Mouse (Mus musculus): ENCODE measurements around the gene Hist1h3f. TPM values are rescaled to one million over a fixed set of nuclear protein-coding genes. Genes with fewer than 3 reads are reported as not detected.

The Hist1h3f gene
- total and polyA plus RNA-seq, 3 experiments: 0.94 to 5.5 (median 5.1) TPM

DNA sequence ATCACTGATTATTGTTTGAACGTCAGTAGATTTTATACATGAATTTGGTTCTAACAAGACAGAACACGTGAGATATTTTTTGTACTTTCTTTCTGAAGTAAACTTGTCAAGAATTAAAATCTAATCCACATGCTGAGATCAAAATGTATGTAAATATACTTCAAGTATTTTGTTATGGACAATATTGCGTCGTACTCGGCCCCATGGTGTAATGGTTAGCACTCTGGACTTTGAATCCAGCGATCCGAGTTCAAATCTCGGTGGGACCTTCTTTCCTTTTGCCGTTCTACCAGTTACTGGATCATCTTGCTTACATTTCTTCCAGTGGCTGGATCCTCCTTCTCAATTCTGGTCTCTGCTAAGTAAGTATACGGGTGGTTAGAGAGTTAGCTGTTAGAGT is 24.4 kb upstream of the Hist1h3f start:
- no peak overlapping the region for H3K9ac ChIP-seq (ENCODE audit: low read depth, low read length)
- DNase-seq: peak; percentile 79 to 86
- H3K4me3 ChIP-seq: peak overlapping the region; percentile 53
- peak overlapping the region; percentile 6; the same call in 1 of the 2 replicates for H3K27ac ChIP-seq
- no peaks in the 10 kb centered on the region for H3K79me2 ChIP-seq (replicated peaks; ENCODE audit: control insufficient read depth, insufficient read depth, low read length)
- no peaks in the 10 kb centered on the region; the same call in 1 of the 2 replicates for H3K4me1 ChIP-seq (ENCODE audit: control insufficient read depth, insufficient read depth, low read length)
- WGBS: under 1% methylated on average over 10 of the region's 10 CpGs
- TF ChIP-seq EP300 (IDR thresholded peaks at IDR 0.05; ENCODE audit: insufficient read depth, low read depth, low read length) (0 out of 2 replicates have a peak, but pooled peaks have one; percentile 42), CTCF (IDR thresholded peaks at IDR 0.05) (no peak)
- no peaks in the 10 kb centered on the region for H3K36me3 ChIP-seq (ENCODE audit: control insufficient read depth, insufficient read depth, low read length)
- no peaks in the 10 kb centered on the region for H3K27me3 ChIP-seq (ENCODE audit: control insufficient read depth, insufficient read depth, low read length)
- intact Hi-C loops (cut with DNase I): loop anchor here (1.0 to 5.0 kb wide), 3 partner anchors 11 to 152 kb away; partner anchors contain the start of gene Zfp322a

DNA sequence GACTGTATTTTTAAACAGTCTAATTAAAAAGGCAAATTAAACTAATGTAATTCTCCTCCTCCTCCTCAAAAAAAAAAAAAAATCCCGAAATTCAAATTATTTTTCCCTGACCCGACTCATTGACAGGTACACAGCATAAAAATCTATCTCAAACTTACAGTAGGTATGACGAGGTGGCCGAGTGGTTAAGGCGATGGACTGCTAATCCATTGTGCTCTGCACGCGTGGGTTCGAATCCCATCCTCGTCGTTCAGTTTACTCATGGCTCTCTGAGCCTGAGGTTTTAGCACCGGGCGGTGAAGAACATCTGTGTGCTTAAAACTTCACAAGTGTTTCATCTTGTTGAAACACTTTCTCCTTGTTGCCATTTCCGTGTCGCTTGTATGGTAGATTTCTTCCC is 22.1 kb upstream of the Hist1h3f start:
- intact Hi-C loops (cut with DNase I): no loop called here

DNA sequence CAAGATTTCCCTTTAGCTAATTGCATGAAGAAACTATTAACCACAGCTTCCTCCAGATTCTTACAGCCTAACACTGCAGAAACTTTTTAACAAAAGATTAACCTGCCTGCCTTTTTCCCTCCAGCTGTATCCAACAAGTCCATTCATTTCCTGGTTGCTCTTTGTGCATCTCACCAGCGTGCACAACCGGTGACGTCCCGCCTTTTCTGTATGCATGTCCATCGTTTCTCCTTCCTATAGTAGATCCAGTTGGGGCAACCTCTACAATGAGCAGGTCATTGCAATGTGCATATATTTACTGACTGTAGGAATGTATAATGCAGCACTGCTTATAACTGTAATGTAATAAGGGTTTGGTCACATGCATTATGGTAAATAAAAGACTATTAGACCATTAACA is 19.9 kb upstream of the Hist1h3f start:
- intact Hi-C loops (cut with DNase I): no loop called here
- 26% methylated on average over 5 of the region's 5 CpGs for WGBS

More for the DNA sequence above, 22.1 kb upstream of the Hist1h3f start:
- Histone ChIP-seq H3K9ac (ENCODE audit: low read depth, low read length) (no peak overlapping the region), H3K4me1 (ENCODE audit: control insufficient read depth, insufficient read depth, low read length) (no peaks in the 10 kb centered on the region; the same call in 1 of the 2 replicates), H3K36me3 (ENCODE audit: control insufficient read depth, insufficient read depth, low read length) (no peaks in the 10 kb centered on the region; the same call in 1 of the 2 replicates), H3K27me3 (ENCODE audit: control insufficient read depth, insufficient read depth, low read length) (no peaks in the 10 kb centered on the region), H3K4me3 (no peak overlapping the region), H3K79me2 (replicated peaks; ENCODE audit: control insufficient read depth, insufficient read depth, low read length) (no peaks in the 10 kb centered on the region), H3K27ac (no peak overlapping the region)
- peak; percentile 79 to 83 for DNase-seq
- peak; percentile 77 for TF ChIP-seq EP300 (IDR thresholded peaks at IDR 0.05; ENCODE audit: insufficient read depth, low read depth, low read length)
- TF ChIP-seq CTCF (IDR thresholded peaks at IDR 0.05): no peak
- no peak for TF ChIP-seq POLR2A (IDR thresholded peaks at IDR 0.05; ENCODE audit: insufficient read depth, low read depth, low read length)
- WGBS: 3% methylated on average over 14 of the region's 14 CpGs

DNA sequence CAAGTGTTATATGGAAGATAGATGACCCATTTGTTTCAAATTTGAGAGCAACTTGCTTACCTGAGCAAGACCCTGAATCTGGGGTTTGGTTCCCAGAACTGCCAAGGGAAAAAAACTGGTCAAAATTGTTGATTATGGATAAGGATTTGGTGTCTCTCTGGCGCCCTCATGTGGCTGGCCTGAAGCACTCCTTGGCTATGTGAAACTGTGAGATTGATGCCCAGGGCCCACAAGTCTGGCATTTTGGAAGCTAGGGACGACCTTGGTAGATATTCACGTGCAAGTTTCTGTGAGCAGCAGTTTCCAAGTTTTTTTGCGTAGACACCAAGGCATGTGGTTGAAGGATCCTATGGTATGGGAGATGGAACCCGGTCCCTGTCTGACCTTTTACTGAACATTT is 19.2 kb upstream of the Hist1h3f start:
- 12% methylated on average over 5 of the region's 5 CpGs for whole genome bisulfite sequencing
- peak; percentile 68 to 81 for DNase-seq
- no peaks in the 10 kb centered on the region; the same call in 1 of the 2 replicates for H3K36me3 ChIP-seq (ENCODE audit: control insufficient read depth, insufficient read depth, low read length)
- H3K27ac ChIP-seq: no peak overlapping the region
- no peak overlapping the region for H3K9ac ChIP-seq (ENCODE audit: low read depth, low read length)
- no peaks in the 10 kb centered on the region; the same call in 1 of the 2 replicates for H3K4me1 ChIP-seq (ENCODE audit: control insufficient read depth, insufficient read depth, low read length)
- H3K79me2 ChIP-seq (replicated peaks; ENCODE audit: control insufficient read depth, insufficient read depth, low read length): no peaks in the 10 kb centered on the region
- H3K4me3 ChIP-seq: no peak overlapping the region
- intact Hi-C loops (cut with DNase I): loop anchor here (5.0 kb wide), 1 partner anchor 1497 kb away; no protein-coding TSS in a partner anchor
- TF ChIP-seq CTCF (IDR thresholded peaks at IDR 0.05) (peak; percentile 97), POLR2A (IDR thresholded peaks at IDR 0.05; ENCODE audit: insufficient read depth, low read depth, low read length) (no peak), EP300 (IDR thresholded peaks at IDR 0.05; ENCODE audit: insufficient read depth, low read depth, low read length) (0 out of 2 replicates have a peak, but pooled peaks have one; percentile 43)
- no peaks in the 10 kb centered on the region for H3K27me3 ChIP-seq (ENCODE audit: control insufficient read depth, insufficient read depth, low read length)

More for the DNA sequence above, 19.9 kb upstream of the Hist1h3f start:
- Histone ChIP-seq H3K9ac (ENCODE audit: low read depth, low read length) (no peak overlapping the region), H3K79me2 (replicated peaks; ENCODE audit: control insufficient read depth, insufficient read depth, low read length) (no peaks in the 10 kb centered on the region), H3K36me3 (ENCODE audit: control insufficient read depth, insufficient read depth, low read length) (no peaks in the 10 kb centered on the region; the same call in 1 of the 2 replicates), H3K4me1 (ENCODE audit: control insufficient read depth, insufficient read depth, low read length) (no peaks in the 10 kb centered on the region; the same call in 1 of the 2 replicates), H3K27ac (no peak overlapping the region), H3K27me3 (ENCODE audit: control insufficient read depth, insufficient read depth, low read length) (no peaks in the 10 kb centered on the region), H3K4me3 (no peak overlapping the region)
- TF ChIP-seq POLR2A (IDR thresholded peaks at IDR 0.05; ENCODE audit: insufficient read depth, low read depth, low read length) (no peak), EP300 (IDR thresholded peaks at IDR 0.05; ENCODE audit: insufficient read depth, low read depth, low read length) (no peak), CTCF (IDR thresholded peaks at IDR 0.05) (no peak)
- no peak for DNase-seq

DNA sequence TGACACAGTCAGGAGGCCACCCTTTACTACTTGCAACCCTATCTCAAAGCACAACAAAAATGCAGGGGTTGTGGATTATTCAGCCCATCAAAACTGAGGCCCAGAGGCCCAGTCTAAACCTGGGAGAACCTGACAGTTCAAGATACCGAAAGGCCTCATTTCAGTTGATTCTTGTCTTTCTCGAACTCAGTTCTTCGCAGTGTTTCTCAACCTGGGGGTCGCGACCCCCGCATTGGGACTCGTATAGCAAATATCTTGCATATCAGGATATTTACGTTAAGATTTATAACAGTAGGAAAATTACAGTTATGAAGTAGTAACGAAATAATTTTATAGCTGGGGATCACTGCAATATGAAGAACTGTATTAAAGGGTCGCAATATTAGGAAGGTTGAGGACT is 18.0 kb upstream of the Hist1h3f start:
- intact Hi-C loops (cut with DNase I): loop anchor here (5.0 kb wide), 1 partner anchor 1499 kb away; no protein-coding TSS in a partner anchor
- Histone ChIP-seq H3K79me2 (replicated peaks; ENCODE audit: control insufficient read depth, insufficient read depth, low read length) (no peaks in the 10 kb centered on the region), H3K36me3 (ENCODE audit: control insufficient read depth, insufficient read depth, low read length) (no peaks in the 10 kb centered on the region; the same call in 1 of the 2 replicates), H3K27me3 (ENCODE audit: control insufficient read depth, insufficient read depth, low read length) (no peaks in the 10 kb centered on the region), H3K4me3 (peak overlapping the region; percentile 26; the same call in 1 of the 2 replicates), H3K9ac (ENCODE audit: low read depth, low read length) (no peak overlapping the region), H3K27ac (no peak overlapping the region), H3K4me1 (ENCODE audit: control insufficient read depth, insufficient read depth, low read length) (no peaks in the 10 kb centered on the region; the same call in none of the 2 replicates)
- 8% methylated on average over 10 of the region's 10 CpGs for WGBS
- no peak for DNase-seq
- TF ChIP-seq CTCF (IDR thresholded peaks at IDR 0.05): no peak
- TF ChIP-seq EP300 (IDR thresholded peaks at IDR 0.05; ENCODE audit: insufficient read depth, low read depth, low read length): no peak
- TF ChIP-seq POLR2A (IDR thresholded peaks at IDR 0.05; ENCODE audit: insufficient read depth, low read depth, low read length): no peak

DNA sequence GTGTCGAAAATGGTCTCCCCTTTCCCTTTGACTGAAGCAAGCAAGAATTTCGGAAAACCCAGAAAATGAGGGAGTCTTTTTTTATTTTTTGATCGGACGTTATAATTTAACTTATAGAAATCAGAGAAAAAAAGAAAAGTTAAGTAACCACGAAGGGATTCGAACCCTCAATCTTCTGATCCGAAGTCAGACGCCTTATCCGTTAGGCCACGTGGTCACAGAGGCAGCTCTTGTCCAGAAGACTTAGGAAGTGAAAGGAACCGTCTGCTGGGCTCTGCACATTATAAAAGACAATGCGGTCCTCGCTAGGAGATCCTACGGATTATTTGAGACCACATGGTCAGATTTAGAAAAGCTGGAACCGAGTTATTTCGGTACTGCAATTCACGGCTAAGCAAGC is 17.5 kb upstream of the Hist1h3f start:
- intact Hi-C loops (cut with DNase I): loop anchor here (5.0 kb wide), 1 partner anchor 1499 kb away; no protein-coding TSS in a partner anchor
- Histone ChIP-seq H3K4me1 (ENCODE audit: control insufficient read depth, insufficient read depth, low read length) (no peaks in the 10 kb centered on the region; the same call in none of the 2 replicates), H3K9ac (ENCODE audit: low read depth, low read length) (peak overlapping the region; percentile 66), H3K27ac (no peak overlapping the region), H3K4me3 (peak overlapping the region; percentile 47), H3K36me3 (ENCODE audit: control insufficient read depth, insufficient read depth, low read length) (no peaks in the 10 kb centered on the region; the same call in 1 of the 2 replicates), H3K27me3 (ENCODE audit: control insufficient read depth, insufficient read depth, low read length) (no peaks in the 10 kb centered on the region), H3K79me2 (replicated peaks; ENCODE audit: control insufficient read depth, insufficient read depth, low read length) (no peaks in the 10 kb centered on the region)
- peak; percentile 86 to 91 for DNase-seq
- TF ChIP-seq CTCF (IDR thresholded peaks at IDR 0.05) (no peak), EP300 (IDR thresholded peaks at IDR 0.05; ENCODE audit: insufficient read depth, low read depth, low read length) (peak; percentile 95)
- WGBS: 1% methylated on average over 17 of the region's 17 CpGs
